Mouse (Mus musculus) thymus, postnatal 25 days (tissue): ENCODE measurements around the gene Gabra5.

Source experiments
- DNase-seq: peaks from one replicate; pipeline ENCODE4 v3.0.0; 2022

Gabra5 gene

DNA sequence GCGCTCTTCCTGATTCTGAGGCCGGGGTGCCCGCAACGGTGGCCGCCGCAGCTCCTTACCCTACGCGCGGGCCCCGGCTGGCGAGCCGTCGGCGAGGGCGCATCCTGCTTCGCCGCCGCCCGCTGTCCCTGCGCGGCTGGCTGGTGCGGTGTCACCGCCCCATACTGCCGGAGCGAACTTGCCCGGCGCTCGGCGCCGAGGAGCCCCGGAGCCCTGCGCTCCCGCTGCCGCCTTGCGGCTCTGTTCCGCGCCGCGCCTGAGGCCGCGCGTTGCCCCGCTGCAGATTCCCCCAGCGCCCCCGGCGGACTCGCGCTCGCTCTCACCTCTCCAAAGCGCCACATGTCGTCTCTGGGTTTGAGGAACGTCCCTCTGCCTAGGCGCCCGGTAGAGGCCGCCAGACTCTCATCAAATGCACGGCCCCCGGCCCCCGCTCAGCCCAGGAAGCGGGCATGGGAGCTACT, at the start of gene Gabra5:
Gabra5 (minus strand) TSS at position 379 of the 461 bp plus-strand sequence.
- no peak for DNase-seq

DNA sequence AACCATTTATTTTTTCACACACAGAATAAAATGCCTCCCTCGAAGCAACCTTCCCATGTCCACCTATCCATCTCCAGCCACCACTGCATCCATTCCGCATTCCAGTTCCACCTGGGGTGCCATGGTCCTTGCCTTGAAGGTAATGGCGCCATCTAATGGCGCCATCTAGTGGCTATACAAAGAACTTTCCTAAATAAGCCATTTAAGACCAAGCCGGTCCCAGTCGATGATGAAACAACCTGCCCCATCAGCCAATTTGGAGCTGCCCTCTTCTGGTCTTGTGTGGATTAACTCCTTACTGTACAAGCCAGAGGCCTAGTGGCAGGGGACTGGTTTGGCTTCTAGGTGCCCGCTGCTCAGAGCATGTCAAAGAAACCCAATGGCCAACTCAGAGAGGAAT, 28.7 kb upstream of the Gabra5 start:
- DNase-seq = no peak

DNA sequence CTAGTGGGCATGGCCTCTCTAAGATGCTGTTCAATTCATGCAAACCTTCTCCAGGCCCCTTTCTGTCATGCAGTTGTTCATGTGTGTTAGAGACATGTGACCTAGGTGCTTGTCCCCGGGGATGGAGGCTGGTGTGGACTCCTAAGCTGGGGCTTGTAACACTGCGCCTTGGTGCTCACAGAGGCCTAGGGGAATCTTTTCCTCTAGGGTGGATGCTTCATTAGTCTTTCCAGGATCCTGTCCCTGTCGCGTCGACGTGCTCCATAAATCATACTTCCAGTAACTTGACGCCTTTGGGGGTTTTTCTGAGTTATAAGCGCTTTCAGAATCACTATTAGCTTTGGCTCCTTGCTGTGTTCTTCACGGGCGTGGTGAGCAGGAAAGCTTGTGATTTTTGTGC, 22.8 kb upstream of the Gabra5 start:
- DNase-seq = no peak

DNA sequence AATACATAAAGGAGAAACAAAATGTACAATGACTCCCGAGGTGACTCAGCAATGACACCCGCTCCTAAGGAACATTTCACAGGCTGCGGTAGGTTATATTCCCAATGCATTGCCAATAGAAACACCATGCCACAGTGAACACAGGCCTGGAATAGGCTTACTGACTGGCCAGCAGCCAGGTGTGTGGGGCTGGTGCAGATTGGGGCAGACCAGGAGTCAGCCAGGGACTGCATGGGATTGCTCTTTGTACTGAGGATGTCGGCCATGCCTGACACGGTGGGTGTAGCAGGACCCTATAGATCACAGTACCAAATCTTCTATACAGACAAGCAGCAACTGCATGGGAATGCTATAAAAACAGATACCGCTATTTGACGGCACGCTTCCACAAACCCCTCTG, 20.1 kb upstream of the Gabra5 start:
- DNase-seq = no peak

DNA sequence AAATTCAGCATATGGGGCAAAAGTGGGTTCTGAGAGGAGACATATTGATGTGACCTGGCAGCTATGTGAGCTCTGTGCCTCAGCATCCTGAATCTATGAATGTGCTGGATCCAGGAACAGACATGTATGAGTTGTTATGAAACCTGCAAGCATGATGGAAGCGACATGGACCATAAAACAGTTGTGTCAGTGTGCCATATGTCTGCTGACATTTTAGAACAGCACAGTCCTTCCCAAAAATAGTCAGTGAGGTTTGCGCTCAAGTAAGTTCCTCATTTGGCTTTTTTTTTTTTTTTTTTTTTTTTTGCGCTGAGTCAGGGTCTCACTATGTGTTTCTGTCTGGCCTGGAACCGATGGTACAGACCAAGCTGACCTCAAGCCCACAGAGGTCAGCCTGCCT, 19.6 kb upstream of the Gabra5 start:
- no peak for DNase-seq

DNA sequence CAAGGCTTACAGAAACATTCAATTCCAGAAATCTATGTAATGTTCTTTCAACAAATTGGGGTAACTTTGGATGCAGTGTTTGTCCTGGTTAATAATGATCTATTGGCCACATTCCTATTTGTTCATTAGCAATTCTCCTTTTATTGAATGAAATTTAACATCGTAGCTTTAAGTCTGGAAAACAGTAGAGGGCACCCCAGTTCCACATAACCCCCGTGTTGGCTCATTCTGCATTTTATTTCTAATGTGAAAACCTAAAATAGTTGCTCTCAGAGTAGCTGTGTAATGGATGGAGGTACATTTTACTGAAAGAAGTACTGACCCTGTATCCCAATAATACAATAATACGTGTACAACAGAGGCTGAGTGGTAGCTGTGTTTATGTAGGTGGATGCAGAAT, 3.1 kb upstream of the Gabra5 start:
- no peak for DNase-seq

DNA sequence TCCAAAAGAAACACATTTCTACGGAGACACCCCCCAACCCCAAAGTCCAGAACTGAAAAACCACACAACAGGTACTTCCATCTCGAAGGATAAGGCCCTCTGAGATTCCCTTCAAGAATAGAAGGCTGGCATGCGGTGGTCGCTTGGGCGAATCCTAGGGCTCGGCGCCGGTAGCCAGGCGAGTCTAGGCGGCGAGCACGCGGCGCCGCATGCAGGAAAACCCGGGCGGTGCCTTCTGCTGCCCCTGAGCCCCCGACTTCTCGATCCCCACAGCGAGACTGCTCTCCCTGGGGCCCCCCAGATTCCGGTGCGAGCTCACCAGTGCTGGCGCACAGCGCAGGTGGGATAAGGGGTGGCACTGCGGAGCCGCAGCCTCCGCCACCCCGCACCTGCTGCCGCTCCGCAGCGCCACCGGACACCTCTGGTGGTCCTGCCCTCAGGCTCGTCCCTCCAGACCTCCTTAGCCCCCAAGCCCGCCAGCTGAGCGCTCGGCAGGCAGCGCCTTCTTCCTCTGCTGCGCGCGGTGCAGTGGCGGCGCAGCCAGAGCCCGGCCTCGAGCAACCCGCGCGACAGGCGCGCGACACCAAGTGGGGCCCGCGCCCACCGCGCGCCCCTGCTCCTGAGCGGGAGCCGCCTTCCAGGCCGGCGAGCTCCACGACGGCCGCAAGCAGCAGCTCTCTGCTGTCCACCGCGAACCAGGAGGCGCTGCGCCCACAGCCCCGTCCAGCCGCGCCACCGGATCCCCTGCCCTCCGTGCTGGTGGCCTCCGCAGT, 813 bp downstream of the Gabra5 start:
- no peak for DNase-seq

DNA sequence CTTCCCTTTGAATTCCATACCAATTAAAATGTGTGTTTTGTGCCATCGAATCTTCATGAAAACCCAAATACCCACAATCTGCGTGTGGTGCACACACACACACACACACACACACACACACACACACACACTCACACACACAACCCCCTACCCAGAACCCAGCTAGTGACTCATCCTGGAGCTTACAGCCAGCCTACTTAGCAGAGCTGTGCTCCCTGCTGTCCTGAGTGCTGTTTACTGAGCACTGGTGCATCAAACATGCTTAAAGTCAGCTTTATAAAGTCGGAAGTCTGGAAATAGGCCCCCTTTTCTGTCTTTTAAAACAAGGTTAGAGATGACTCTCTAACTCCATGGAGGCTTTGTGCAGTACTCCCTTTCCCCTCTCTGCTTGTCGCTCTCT, 7.0 kb downstream of the Gabra5 start:
- no peak for DNase-seq

DNA sequence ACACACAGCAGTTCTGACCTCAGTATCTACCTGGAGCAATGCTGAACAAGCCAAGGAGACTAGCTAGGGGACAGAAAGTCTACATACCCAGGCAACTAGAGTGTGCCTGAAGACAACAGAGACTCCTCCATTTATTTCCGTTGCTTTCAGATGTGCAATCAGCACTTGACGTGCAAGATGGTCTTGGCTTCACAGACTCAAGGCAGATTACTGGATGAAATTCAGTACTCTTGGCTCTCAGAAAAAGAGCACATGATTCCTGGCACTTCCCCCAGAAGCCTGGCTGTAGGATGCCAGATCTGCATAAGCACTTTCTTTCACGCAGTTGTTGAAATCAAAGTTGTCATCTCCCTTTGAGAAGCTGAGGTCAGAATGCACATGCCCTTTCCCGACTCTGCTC, 18.1 kb downstream of the Gabra5 start:
- DNase-seq = no peak

DNA sequence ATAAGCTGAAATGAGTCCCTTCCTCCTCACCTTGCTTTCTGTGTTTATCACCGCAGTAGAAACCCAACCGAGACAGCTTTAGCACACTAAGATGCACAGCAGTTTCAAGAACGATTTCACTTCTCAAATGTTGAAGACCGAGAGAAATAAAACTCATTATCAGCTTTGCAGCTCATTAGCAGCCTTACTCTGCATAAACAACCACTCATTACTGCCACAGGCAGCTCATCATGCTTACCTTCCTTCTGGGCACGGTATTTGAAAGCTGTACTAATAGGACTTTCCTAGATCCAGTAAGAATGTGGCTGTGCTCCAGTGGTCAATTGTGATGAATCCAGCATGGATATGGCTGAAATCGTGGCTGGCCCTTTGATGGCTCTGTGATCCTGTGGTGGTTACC, 23.0 kb downstream of the Gabra5 start:
- DNase-seq = no peak

DNA sequence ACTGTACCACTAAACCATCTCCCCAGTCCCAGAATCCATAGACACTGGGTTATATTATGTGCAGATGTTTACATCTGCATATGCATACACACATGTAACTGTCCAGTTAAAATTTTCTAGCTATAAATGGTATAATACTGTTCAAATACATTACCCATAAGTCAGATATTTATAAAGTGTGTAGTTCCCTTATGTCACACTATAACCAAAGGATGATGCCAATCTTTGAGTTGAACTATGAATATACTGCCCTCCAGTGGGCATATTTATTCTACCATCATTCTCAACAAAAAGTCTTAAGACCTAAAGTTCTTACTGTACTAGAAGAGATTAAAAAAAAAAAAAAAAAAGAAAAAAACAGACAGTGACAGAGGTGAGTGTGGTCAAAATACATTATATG, 27.0 kb downstream of the Gabra5 start:
- DNase-seq = no peak

DNA sequence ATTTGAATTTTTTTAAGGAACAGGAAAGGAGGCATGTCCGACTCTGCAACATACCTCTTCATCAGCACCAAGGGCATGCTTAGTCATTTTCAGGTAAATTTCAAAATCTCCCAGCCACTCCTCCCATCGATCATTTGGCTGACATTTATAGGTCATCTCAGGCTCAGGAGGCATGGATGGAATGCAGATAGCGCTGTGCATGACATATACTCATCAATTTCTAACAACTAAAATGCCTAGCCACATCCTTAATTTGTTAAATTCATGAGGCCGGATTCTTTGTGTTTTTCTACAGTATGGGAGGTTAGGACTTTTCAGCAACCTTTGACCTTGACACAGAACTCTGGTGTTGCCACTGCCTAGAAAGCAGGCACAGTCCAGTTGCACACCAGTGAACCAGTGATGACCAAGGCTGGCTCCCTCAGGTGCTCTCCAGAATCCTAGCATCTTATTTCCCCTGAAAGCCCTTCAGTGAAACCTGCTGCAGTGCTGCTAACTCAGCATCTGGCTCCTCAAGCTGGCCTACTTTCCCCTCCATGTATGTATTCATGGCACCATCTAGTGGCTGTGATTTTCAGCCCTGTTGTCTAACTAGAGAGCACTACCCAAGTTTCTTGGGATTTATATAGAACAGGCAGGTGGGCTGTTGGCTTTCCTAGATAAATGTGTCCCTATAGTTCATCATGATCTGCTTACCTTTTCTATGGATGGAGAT, 35.9 kb downstream of the Gabra5 start:
- no peak for DNase-seq

DNA sequence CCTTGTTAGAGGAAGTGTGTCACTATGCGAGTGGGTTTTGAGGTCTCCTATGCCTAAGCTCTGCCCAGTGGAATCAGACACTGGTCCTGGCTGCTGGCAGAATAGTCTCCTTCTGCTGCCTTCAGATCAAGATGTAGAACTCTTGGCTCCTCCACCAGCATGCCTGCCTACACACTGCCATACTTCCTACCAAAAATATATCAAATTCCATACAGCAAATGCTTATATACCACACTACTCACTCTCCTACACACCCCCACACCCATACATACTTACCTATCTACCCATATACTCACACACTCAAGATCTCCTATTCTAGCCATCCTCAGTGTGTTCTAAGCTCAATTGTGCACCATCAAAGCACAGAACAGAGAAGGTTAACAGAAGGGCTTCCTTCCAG, 38.5 kb downstream of the Gabra5 start:
- no peak for DNase-seq

DNA sequence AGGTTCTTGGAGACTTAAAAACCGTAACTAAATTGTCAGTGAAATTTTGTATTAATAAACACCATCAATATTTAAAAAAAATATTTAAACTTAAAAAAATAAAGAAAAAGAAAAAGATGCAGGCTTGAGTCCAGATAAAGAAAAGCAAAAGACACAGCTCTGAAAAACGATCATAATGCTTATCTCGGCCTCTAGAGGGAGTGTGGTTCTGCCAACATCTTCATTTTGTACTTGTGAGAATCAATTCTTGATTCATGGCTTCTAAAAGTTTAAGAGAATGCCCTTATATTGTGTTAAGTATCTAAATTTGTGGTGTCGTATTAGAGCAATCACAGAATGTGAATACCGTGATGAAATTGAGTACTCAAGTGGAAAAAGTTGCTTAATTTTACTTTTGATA, 49.5 kb downstream of the Gabra5 start:
- no peak for DNase-seq

DNA sequence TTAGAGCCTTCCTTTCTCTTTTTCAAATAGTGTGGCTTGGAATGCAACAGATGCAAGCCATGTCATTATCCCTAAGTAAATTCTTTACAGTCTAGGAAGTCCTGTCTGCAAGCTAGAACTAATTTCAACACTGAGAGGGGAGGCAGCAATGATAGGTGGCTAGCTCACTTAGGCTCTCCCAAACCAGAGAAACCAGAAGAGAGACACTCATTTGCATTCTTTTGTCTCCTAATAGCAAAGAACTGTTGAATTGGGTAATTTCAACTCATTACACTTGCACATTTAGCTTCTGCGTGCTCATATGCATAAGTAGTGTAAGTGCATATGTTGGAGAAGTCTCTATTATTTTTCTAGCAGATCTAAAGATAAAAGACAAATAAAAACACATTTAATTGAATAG, 61.6 kb downstream of the Gabra5 start:
- DNase-seq = no peak

DNA sequence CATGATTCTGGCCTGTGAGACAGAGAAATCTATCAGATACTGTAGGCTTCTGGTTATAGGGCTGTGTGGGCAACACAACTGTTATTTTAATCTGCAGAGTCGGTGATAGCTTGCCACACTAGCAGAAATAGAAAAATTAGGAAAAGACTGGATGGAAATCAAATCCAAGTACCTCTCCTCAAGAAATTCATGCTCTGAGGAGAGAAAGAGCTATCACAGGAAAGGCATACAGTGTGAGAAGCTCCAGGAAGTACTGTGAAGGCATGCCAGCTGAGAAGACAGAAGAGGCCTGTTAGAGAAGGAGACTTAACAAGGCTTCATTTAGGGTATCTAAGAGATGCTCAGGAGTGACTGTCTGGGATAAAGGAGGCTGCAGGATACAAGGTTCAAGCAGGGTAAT, 87.2 kb downstream of the Gabra5 start:
- DNase-seq = no peak

DNA sequence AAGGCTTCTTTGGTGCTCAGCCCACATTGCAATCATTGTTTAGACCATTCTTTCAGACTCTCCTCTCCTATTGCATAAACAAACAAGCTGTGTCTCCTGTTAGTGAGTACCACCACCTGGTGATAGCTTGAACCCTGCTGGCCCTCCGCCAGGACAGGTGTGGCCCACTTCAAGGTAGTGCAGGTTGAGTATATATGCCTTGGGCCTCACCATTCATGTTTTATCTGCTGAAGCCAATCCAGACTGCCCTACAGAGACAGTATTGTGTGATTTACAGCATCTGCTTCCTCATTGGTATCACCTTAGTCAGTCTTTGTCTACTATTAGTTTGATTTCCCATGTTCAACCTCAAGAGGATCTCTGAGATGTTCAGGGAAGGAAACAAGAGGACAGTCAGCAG, 88.8 kb downstream of the Gabra5 start:
- no peak for DNase-seq

DNA sequence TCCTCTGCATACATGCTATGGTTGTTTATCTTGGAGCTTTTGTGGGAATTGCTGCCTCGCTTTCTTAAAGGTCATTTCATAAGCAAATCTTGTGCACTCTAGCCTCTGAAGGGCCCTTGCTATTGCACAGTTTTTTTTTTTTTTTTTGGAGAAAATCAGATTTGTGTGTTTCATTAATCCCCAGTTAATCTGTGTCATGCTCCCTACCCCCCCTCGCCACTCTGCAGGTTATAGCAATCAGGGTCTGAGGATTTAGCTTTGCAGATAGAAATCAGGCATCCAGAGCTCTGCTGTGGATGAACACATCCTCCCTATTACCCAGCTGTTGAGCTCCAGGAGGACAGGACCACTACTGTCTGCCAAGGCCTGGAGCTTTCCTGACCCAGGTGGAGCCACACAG, 90.5 kb downstream of the Gabra5 start, which contains the start of gene Gabrb3:
Gabrb3 (plus strand) TSS at position 301 of the 400 bp plus-strand sequence.
- DNase-seq = no peak

DNA sequence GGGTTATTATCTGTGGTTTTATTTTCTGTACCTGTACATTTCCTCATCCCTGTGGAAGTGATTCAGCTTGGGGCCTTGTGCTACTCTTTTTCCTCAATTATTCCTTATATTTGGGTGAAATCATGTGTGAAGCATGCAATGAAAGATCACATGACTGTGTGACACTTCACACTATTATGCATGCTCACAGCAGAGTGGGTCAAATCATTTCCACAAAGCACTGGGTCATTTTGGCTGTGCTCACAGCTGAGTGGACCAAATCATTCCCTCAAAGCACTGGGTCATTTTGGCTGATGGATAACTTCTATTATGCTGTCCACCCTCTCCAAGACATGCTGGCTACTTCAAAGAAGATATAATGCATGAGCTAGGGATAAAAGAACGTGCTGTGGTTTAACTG, 97.0 kb downstream of the Gabra5 start:
- DNase-seq = no peak

DNA sequence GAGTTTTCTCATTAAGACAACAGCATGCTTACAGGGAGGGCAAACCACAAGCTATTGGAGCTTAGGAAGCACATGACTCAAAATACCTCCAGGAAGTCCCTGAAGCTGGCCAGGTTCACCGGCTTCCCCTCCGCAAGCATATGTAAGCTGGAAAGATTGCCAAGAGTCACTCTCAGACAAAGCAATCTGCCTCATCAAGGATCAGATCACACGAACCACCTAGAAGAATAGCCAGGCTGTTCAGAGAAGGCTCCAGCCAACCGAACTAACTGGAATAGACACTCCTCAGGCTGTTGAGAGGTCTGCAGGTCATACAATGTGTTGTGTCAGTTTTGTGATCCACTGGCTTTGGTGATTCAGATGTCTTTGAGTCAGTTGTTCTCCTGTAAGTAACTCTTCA, 98.7 kb downstream of the Gabra5 start:
- DNase-seq = no peak

DNA sequence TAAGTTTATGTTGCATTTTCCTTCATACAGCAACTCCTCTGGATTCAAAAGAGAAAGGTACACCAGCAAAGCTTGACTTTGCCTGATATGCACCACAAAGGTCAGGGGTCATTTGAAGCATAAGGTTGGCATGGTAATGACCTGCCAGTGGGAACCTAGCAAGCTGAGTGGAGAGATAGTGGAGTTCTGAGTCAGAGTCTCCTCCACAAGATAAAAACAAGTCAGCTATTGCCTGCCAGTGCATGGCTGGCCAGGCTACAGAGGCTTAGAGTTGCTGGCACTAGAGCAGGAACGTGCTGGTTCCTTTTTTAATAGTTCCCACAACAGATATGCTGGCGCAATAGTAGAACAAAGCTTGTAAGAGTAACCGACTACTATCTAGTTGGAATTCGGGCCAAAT, 116.3 kb downstream of the Gabra5 start:
- DNase-seq = no peak

DNA sequence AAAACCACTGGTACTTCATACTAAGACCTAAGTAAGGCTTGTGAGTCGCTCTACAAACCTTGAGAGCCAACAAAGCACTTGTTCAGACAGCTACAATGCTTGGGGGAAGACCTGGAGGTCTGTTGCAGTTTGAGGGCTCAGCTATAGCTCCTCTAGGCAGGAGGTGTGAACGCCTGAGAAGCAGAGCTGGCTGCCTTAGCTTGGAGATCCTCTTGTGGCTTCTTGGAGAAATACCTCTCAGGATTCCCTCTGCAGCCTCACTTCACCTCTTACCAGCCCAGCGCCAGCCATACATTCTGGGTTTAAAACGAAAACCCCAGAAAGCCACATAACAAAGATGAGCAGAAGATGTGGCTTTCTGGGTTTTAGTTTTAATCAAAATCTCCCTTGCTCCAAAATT, 119.8 kb downstream of the Gabra5 start:
- DNase-seq = no peak

DNA sequence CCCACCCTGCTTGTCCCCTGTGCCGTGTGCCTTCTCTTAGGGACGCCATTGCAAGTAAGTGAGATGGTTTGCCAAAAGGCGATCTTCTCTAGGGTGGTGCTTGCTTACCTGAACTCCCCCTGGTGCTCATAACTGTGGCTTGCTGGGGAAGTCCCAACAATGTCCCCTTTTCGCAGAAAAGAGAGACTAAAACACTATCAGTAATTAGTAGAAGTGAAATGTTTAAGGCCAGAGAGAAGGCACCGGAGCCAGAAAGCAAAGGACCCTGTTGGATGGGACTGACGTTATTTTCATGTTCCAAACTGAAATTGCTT, 122.6 kb downstream of the Gabra5 start:
- no peak for DNase-seq

DNA sequence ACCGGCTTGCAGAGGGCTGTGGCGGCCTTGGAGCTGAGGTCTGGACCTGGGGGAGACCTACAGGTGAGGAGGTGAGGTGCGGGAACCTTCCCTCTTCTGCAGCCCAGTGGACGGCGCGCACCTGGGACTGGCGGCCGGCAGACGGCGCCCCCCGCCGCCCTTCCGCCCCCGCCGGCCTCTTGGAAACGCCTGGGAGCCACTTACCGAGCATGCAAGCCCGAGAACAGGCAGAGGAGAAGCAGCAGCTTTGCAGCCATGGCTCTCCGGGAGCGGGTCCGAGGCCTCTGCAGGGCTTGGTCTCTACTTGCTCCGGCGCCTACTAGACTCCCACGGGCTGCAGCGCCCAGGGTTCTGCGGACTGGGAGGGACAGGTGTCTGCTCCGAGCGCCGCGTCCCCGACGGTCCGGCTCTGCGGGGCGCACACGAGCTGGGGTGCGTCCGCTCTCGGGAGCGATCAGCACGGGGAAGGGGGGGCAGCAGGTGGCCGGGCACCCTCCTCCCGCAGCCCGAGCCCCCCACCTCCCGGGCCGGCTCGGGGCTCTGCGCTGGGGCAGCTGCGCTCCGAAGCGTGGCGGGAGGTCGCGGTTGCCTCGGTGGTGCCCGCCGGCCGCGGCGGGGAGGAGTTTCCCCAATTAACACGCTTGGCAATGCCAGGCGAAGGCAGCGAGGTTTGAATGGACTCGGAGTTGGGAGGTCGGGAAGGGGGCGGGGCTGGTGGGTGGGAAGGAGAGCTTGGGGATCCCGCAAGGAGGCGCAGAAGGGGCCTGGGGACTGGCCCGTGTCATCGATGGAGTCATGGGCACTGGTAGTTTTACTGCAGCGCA, 123.1 kb downstream of the Gabra5 start, which contains the start of gene Gabrg3:
Gabrg3 (minus strand) TSS at position 672 of the 824 bp plus-strand sequence.
- no peak for DNase-seq
